Mouse (Mus musculus): ENCODE measurements around the gene Ptx3. TPM values are rescaled to one million over a fixed set of nuclear protein-coding genes. Genes with fewer than 3 reads are reported as not detected.

The Ptx3 gene
- 0.03 and 0.16 TPM in 2 replicates for polyA plus RNA-seq (2012; rRNA removed)

GRCm38 (mm10) chr3:66219655-66220191 is at the start of gene Ptx3:
TSS of gene Ptx3 (plus strand) at chr3:66219910.

Other genes starting within 250 kb of the Ptx3 start
- gene Veph1, start 76.9 kb downstream of the Ptx3 start, polyA plus RNA-seq (2012; rRNA removed), result 0.01 and 0.03 TPM in 2 replicates